Mouse (Mus musculus): Measurements from ENCODE around the gene Vav3. TPM values are rescaled to one million over a fixed set of nuclear protein-coding genes. Genes with fewer than 3 reads are reported as not detected.

The Vav3 gene
- polyA plus RNA-seq, 1 experiment from 2014 or later, result 12.9 TPM

- WGBS (ENCODE audit: insufficient replicate concordance), result 63% methylated on average over 9 of the region's 9 CpGs
- Histone ChIP-seq H3K27ac (ENCODE audit: low read depth, low read length) (no peak overlapping the region), H3K9ac (ENCODE audit: low read depth, low read length) (no peak overlapping the region), H3K4me2 (no peak overlapping the region; the same call in 1 of the 2 replicates), H3K9me3 (replicated peaks; ENCODE audit: control insufficient read depth, low read length) (no peaks in the 10 kb centered on the region), H3K36me3 (ENCODE audit: control insufficient read depth, insufficient read depth, low read length) (no peaks in the 10 kb centered on the region), H3K4me1 (ENCODE audit: control insufficient read depth, insufficient read depth, low read length) (no peaks in the 10 kb centered on the region; the same call in 1 of the 2 replicates), H3K4me3 (ENCODE audit: low read depth, low read length) (no peak overlapping the region), H3K27me3 (ENCODE audit: control insufficient read depth, insufficient read depth, low read length) (no peaks in the 10 kb centered on the region)
- ATAC-seq (replicated peaks; ENCODE audit: insufficient number of reproducible peaks, low FRiP score, low TSS enrichment), result no peak
Observed at GRCm38 (mm10) chr3:109339290-109339689, 1.2 kb upstream of the Vav3 start.

DNA sequence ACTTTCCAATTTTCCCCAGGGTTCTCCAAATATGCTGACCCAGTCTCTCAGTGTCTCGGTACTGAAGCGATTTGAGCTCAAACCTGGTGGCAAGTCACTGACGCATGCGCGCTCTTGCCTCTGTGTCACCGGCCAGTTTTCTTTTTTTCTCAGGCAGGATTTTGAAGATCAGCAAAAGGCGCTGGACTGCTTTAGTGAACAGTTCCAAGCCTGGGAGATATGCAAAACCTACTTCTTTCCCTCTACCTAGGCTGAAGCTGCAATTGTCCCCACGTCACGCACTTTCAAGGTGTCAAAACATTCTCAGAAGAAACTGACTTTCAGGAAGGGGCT is 546 bp upstream of the Vav3 start:
- peak overlapping the region; percentile 94 for H3K4me2 ChIP-seq
- H3K27ac ChIP-seq (ENCODE audit: low read depth, low read length), result peak overlapping the region; percentile 73
- H3K9me3 ChIP-seq (replicated peaks; ENCODE audit: control insufficient read depth, low read length), result no peaks in the 10 kb centered on the region
- ATAC-seq (replicated peaks; ENCODE audit: insufficient number of reproducible peaks, low FRiP score, low TSS enrichment), result peak; percentile 15; the same call in 1 of the 2 replicates
- peak overlapping the region; percentile 78 for H3K9ac ChIP-seq (ENCODE audit: low read depth, low read length)
- 1% methylated on average over 9 of the region's 9 CpGs for WGBS (ENCODE audit: insufficient replicate concordance)
- H3K4me1 ChIP-seq (ENCODE audit: control insufficient read depth, insufficient read depth, low read length), result no peaks in the 10 kb centered on the region; the same call in 1 of the 2 replicates
- peak overlapping the region; percentile 80 for H3K4me3 ChIP-seq (ENCODE audit: low read depth, low read length)
- H3K27me3 ChIP-seq (ENCODE audit: control insufficient read depth, insufficient read depth, low read length), result no peaks in the 10 kb centered on the region
- H3K36me3 ChIP-seq (ENCODE audit: control insufficient read depth, insufficient read depth, low read length), result no peaks in the 10 kb centered on the region

DNA sequence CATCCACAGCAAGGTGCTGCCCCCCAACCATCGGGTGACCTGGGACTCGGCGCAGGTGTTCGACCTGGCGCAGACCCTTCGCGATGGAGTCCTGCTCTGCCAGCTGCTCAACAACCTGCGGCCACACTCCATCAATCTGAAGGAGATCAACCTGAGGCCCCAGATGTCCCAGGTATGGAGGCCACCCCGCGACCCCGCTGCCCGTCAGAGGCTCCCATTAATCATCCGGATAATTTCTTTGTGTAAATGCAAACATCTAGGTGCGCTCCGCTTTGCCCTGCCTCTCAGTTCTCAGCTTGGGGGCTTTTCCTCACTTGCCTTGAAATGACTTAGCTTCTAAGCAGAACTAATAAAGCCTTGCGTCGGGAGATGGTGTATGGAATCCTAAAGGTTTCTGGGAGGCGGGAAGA is 623 bp downstream of the Vav3 start:
- no peak for ATAC-seq (replicated peaks; ENCODE audit: insufficient number of reproducible peaks, low FRiP score, low TSS enrichment)
- no peaks in the 10 kb centered on the region for H3K36me3 ChIP-seq (ENCODE audit: control insufficient read depth, insufficient read depth, low read length)
- H3K9ac ChIP-seq (ENCODE audit: low read depth, low read length), result peak overlapping the region; percentile 78
- no peaks in the 10 kb centered on the region; the same call in 1 of the 2 replicates for H3K4me1 ChIP-seq (ENCODE audit: control insufficient read depth, insufficient read depth, low read length)
- under 1% methylated on average over 18 of the region's 18 CpGs for WGBS (ENCODE audit: insufficient replicate concordance)
- peak overlapping the region; percentile 94 for H3K4me2 ChIP-seq
- peak overlapping the region; percentile 80 for H3K4me3 ChIP-seq (ENCODE audit: low read depth, low read length)
- H3K9me3 ChIP-seq (replicated peaks; ENCODE audit: control insufficient read depth, low read length), result no peaks in the 10 kb centered on the region
- H3K27me3 ChIP-seq (ENCODE audit: control insufficient read depth, insufficient read depth, low read length), result no peaks in the 10 kb centered on the region
- peak overlapping the region; percentile 73 for H3K27ac ChIP-seq (ENCODE audit: low read depth, low read length)

- no peaks in the 10 kb centered on the region for H3K9me3 ChIP-seq (replicated peaks; ENCODE audit: control insufficient read depth, low read length)
- peak overlapping the region; percentile 78 for H3K9ac ChIP-seq (ENCODE audit: low read depth, low read length)
- under 1% methylated on average over 8 of the region's 8 CpGs for WGBS (ENCODE audit: insufficient replicate concordance)
- peak overlapping the region; percentile 41; the same call in 1 of the 2 replicates for H3K27ac ChIP-seq (ENCODE audit: low read depth, low read length)
- H3K27me3 ChIP-seq (ENCODE audit: control insufficient read depth, insufficient read depth, low read length), result no peaks in the 10 kb centered on the region
- H3K4me1 ChIP-seq (ENCODE audit: control insufficient read depth, insufficient read depth, low read length), result no peaks in the 10 kb centered on the region; the same call in 1 of the 2 replicates
- no peak for ATAC-seq (replicated peaks; ENCODE audit: insufficient number of reproducible peaks, low FRiP score, low TSS enrichment)
- peak overlapping the region; percentile 80 for H3K4me3 ChIP-seq (ENCODE audit: low read depth, low read length)
- H3K4me2 ChIP-seq, result peak overlapping the region; percentile 94
- H3K36me3 ChIP-seq (ENCODE audit: control insufficient read depth, insufficient read depth, low read length), result no peaks in the 10 kb centered on the region
Observed at GRCm38 (mm10) chr3:109341631-109342030, 1.2 kb downstream of the Vav3 start.

DNA sequence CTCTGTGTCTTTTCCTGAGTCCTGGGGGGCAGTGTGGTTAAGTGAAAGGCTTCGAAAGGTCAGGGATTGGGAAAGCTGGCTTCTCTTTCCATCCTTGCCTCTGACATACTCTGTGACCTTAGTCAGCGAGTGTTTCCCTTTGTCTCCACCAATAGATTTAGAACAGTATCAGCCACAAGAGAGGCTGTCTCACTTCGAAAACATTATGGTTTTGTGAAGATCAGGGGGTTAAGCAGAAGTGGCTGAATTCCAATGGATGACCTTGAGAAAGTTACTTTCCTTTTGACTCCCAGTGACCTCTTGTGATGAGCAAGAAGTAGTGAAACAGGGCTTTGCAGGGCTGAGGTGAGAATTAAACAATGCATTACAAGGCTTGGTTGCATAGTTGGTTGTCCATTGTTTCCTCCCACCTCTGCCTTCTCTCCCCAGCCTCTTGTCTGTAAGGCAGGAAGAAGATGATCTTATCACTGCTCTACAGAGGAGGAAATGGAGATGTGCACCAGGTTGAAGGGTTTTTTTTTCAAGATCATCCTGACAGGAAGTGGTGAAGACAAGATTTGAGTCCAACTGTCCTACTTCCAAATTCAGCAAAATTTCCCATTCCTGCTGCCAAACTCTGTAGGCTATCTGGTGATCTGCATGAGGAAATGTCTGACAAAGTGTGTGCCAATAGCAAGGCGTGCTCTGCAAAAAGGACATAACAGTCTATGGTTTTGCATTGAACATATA is 11.7 kb downstream of the Vav3 start:
- Histone ChIP-seq H3K9me3 (replicated peaks; ENCODE audit: control insufficient read depth, low read length) (no peaks in the 10 kb centered on the region), H3K4me1 (ENCODE audit: control insufficient read depth, insufficient read depth, low read length) (peaks cover 4% of the 10 kb centered on the region; the same call in 1 of the 2 replicates), H3K27me3 (ENCODE audit: control insufficient read depth, insufficient read depth, low read length) (no peaks in the 10 kb centered on the region), H3K4me2 (no peak overlapping the region), H3K27ac (ENCODE audit: low read depth, low read length) (no peak overlapping the region), H3K9ac (ENCODE audit: low read depth, low read length) (no peak overlapping the region), H3K4me3 (ENCODE audit: low read depth, low read length) (no peak overlapping the region), H3K36me3 (ENCODE audit: control insufficient read depth, insufficient read depth, low read length) (no peaks in the 10 kb centered on the region)
- ATAC-seq (replicated peaks; ENCODE audit: insufficient number of reproducible peaks, low FRiP score, low TSS enrichment), result no peak
- WGBS (ENCODE audit: insufficient replicate concordance), result 64% methylated on average over 4 of the region's 4 CpGs

DNA sequence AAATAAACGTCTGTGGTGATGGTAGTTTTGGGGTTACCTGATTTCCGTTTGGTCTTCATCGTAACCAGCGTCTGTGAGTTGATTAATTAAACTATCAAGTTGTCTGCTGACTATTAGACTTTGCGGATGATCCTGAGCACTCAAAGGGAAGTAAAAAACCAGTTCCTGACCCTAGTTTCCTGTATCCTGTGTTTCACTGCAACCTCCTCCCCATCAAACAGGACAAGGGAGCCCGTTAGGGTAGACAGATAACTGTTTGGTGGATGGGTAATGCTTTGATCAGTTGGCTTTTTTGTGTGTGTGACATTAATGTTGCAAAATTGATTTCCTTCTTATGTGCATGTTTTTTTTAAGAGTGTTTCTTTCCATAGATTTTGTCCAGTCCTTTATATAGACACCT is 12.2 kb downstream of the Vav3 start:
- Histone ChIP-seq H3K27me3 (ENCODE audit: control insufficient read depth, insufficient read depth, low read length) (no peaks in the 10 kb centered on the region), H3K4me3 (ENCODE audit: low read depth, low read length) (no peak overlapping the region), H3K36me3 (ENCODE audit: control insufficient read depth, insufficient read depth, low read length) (no peaks in the 10 kb centered on the region), H3K4me2 (no peak overlapping the region), H3K27ac (ENCODE audit: low read depth, low read length) (no peak overlapping the region), H3K4me1 (ENCODE audit: control insufficient read depth, insufficient read depth, low read length) (peaks cover 4% of the 10 kb centered on the region; the same call in 1 of the 2 replicates), H3K9me3 (replicated peaks; ENCODE audit: control insufficient read depth, low read length) (no peaks in the 10 kb centered on the region), H3K9ac (ENCODE audit: low read depth, low read length) (no peak overlapping the region)
- WGBS (ENCODE audit: insufficient replicate concordance), result 74% methylated on average over 6 of the region's 6 CpGs
- ATAC-seq (replicated peaks; ENCODE audit: insufficient number of reproducible peaks, low FRiP score, low TSS enrichment), result no peak

DNA sequence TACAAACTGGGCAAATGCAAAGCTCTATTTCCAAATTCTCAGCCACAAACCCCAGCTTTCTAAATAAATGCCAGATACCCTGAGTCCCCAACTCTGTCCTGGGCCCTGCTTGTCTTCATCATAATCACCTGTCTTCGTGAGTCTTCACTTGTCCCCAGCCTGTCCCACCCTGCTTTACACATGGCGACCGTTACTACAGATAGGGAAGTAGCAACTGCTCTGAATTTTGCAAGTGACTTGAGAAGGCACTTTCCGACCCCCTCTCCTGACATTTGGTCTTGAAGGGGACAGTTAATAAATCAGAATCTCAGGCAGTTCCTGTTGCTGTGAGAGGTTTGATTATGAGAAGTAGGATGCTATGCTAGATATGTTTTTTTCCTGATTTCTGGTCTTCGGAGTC is 13.4 kb downstream of the Vav3 start:
- WGBS (ENCODE audit: insufficient replicate concordance), result 79% methylated on average over 5 of the region's 5 CpGs
- Histone ChIP-seq H3K9me3 (replicated peaks; ENCODE audit: control insufficient read depth, low read length) (no peaks in the 10 kb centered on the region), H3K9ac (ENCODE audit: low read depth, low read length) (no peak overlapping the region), H3K4me2 (no peak overlapping the region), H3K27ac (ENCODE audit: low read depth, low read length) (no peak overlapping the region), H3K4me1 (ENCODE audit: control insufficient read depth, insufficient read depth, low read length) (peaks cover 4% of the 10 kb centered on the region; the same call in 1 of the 2 replicates), H3K27me3 (ENCODE audit: control insufficient read depth, insufficient read depth, low read length) (no peaks in the 10 kb centered on the region), H3K36me3 (ENCODE audit: control insufficient read depth, insufficient read depth, low read length) (no peaks in the 10 kb centered on the region), H3K4me3 (ENCODE audit: low read depth, low read length) (no peak overlapping the region)
- ATAC-seq (replicated peaks; ENCODE audit: insufficient number of reproducible peaks, low FRiP score, low TSS enrichment), result no peak

- Histone ChIP-seq H3K4me1 (ENCODE audit: control insufficient read depth, insufficient read depth, low read length) (peaks cover 8% of the 10 kb centered on the region; the same call in 1 of the 2 replicates), H3K4me2 (no peak overlapping the region), H3K27ac (ENCODE audit: low read depth, low read length) (no peak overlapping the region), H3K27me3 (ENCODE audit: control insufficient read depth, insufficient read depth, low read length) (no peaks in the 10 kb centered on the region), H3K9ac (ENCODE audit: low read depth, low read length) (no peak overlapping the region), H3K4me3 (ENCODE audit: low read depth, low read length) (no peak overlapping the region), H3K9me3 (replicated peaks; ENCODE audit: control insufficient read depth, low read length) (no peaks in the 10 kb centered on the region), H3K36me3 (ENCODE audit: control insufficient read depth, insufficient read depth, low read length) (no peaks in the 10 kb centered on the region)
- WGBS (ENCODE audit: insufficient replicate concordance), result 70% methylated on average over 5 of the region's 5 CpGs
- no peak for ATAC-seq (replicated peaks; ENCODE audit: insufficient number of reproducible peaks, low FRiP score, low TSS enrichment)
Observed at GRCm38 (mm10) chr3:109355158-109355557, 14.7 kb downstream of the Vav3 start.

GRCm38 (mm10) chr3:109360746-109361145 is 20.3 kb downstream of the Vav3 start:
- Histone ChIP-seq H3K4me1 (ENCODE audit: control insufficient read depth, insufficient read depth, low read length) (peaks cover 27% of the 10 kb centered on the region), H3K9ac (ENCODE audit: low read depth, low read length) (no peak overlapping the region), H3K36me3 (ENCODE audit: control insufficient read depth, insufficient read depth, low read length) (no peaks in the 10 kb centered on the region), H3K9me3 (replicated peaks; ENCODE audit: control insufficient read depth, low read length) (no peaks in the 10 kb centered on the region), H3K27me3 (ENCODE audit: control insufficient read depth, insufficient read depth, low read length) (no peaks in the 10 kb centered on the region), H3K4me3 (ENCODE audit: low read depth, low read length) (no peak overlapping the region), H3K27ac (ENCODE audit: low read depth, low read length) (no peak overlapping the region), H3K4me2 (no peak overlapping the region)
- no peak for ATAC-seq (replicated peaks; ENCODE audit: insufficient number of reproducible peaks, low FRiP score, low TSS enrichment)
- 74% methylated on average over 4 of the region's 4 CpGs for WGBS (ENCODE audit: insufficient replicate concordance)
